Comparison of ENCODE assay signal across 11 mouse cellular contexts in the genomic region with DNA sequence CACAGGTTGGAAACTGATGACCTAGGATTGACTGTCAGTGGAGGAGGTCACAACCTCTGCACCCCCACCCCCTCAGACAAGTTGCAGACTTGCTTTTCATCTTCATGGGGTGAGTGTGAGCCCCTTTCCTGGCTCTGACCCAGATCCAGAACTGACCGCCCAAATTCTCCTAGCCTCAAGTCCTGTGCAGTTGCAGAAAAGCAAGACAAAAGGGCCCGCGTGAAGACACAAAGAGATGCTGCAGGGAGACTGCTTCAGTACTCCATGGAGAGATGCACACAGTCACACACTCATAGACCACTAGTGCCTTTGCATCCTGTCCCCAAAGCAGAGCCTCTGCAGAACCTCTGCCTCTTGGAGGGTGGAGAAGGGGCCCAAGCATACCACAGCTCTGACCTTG. TPM values are rescaled to one million over a fixed set of nuclear protein-coding genes. Genes with fewer than 3 reads are reported as not detected.
DNase-seq lines count a peak whose midpoint lies in the region; ATAC-seq lines count a peak whose summit lies in the region.
"Had no signal": no experiment of that assay in that cellular context is flagged by ENCODE, and none has a peak within 500 bp of the region (broad histone marks: within the 10 kb centered on the region; RNA-seq: fewer than 3 reads in every experiment).

No protein-coding gene starts in this region.

- peak overlapping the region; percentile 94 for H3K27ac ChIP-seq in hindbrain, embryonic 12.5 days
- H3K27ac ChIP-seq in midbrain, embryonic 15.5 days, result peak overlapping the region; percentile 98

- H3K27me3 ChIP-seq in hindbrain, embryonic 12.5 days, result peaks cover 39% of the 10 kb centered on the region
- no peaks in the 10 kb centered on the region for H3K27me3 ChIP-seq in midbrain, embryonic 15.5 days (replicated peaks)

- no peaks in the 10 kb centered on the region for H3K9me3 ChIP-seq in hindbrain, embryonic 12.5 days (replicated peaks)
- H3K9me3 ChIP-seq in midbrain, embryonic 15.5 days, result no peaks in the 10 kb centered on the region

- DNase-seq in cerebellum, adult 8-10 months, result peak; percentile 60
- DNase-seq in cerebellum, postnatal 14 days, result peak; percentile 63
- no peak for DNase-seq in thymus, postnatal 10 days (ENCODE audit: low spot score in 2 of 2)
- no peak for DNase-seq in heart, adult 11 months
- no peak for DNase-seq in kidney, adult 9 months
- DNase-seq: gastrocnemius, postnatal 36 days had no signal

- H3K36me3 ChIP-seq in hindbrain, embryonic 12.5 days, result peaks cover 5% of the 10 kb centered on the region; the same call in 1 of the 2 replicates
- no peaks in the 10 kb centered on the region for H3K36me3 ChIP-seq in midbrain, embryonic 15.5 days (replicated peaks)

- 64% methylated on average over 3 of the region's 3 CpGs for WGBS in hindbrain, embryonic 12.5 days
- WGBS in midbrain, embryonic 15.5 days, result 39% methylated on average over 3 of the region's 3 CpGs

- peak overlapping the region; percentile 68 for H3K4me2 ChIP-seq in hindbrain, embryonic 12.5 days (replicated peaks)
- peak overlapping the region; percentile 56 for H3K4me2 ChIP-seq in midbrain, embryonic 15.5 days

- peaks cover 51% of the 10 kb centered on the region for H3K4me1 ChIP-seq in hindbrain, embryonic 12.5 days
- peaks cover 48% of the 10 kb centered on the region for H3K4me1 ChIP-seq in midbrain, embryonic 15.5 days

- H3K4me3 ChIP-seq in hindbrain, embryonic 12.5 days, result peak overlapping the region; percentile 81
- H3K4me3 ChIP-seq in midbrain, embryonic 15.5 days, result peak overlapping the region; percentile 87

- no peak for ATAC-seq in hindbrain, embryonic 12.5 days (ENCODE audit: low FRiP score)
- no peak for ATAC-seq in midbrain, embryonic 15.5 days (replicated peaks)

- H3K9ac ChIP-seq in hindbrain, embryonic 12.5 days, result peak overlapping the region; percentile 100
- peak overlapping the region; percentile 35 for H3K9ac ChIP-seq in midbrain, embryonic 15.5 days
- H3K9ac ChIP-seq: lung, embryonic 14.5 days had no signal

RNA-seq across cellular contexts. Expression of gene Ythdf1, which starts 25.4 kb away (rescaled TPM):
- 61.0 and 65.0 TPM in 2 replicates for polyA plus RNA-seq in hindbrain, embryonic 12.5 days (2016; fragmentation: Nextera tagmentation; extraction: Ambion mirVana)
- polyA plus RNA-seq in midbrain, embryonic 15.5 days (2015; fragmentation: Nextera tagmentation; extraction: Ambion mirVana), result 52.0 and 52.2 TPM in 2 replicates

RNA-seq across cellular contexts. Expression of gene Birc7, which starts 33.5 kb away (rescaled TPM):
- 0.41 TPM in 1 of 2 replicates, not detected in the other for polyA plus RNA-seq in hindbrain, embryonic 12.5 days (2016; fragmentation: Nextera tagmentation; extraction: Ambion mirVana)
- polyA plus RNA-seq in midbrain, embryonic 15.5 days (2015; fragmentation: Nextera tagmentation; extraction: Ambion mirVana), result 0.10 and 0.31 TPM in 2 replicates
- polyA plus RNA-seq: embryonic facial prominence, embryonic 14.5 days; testis, adult 2 months had no signal

RNA-seq across cellular contexts. Expression of gene Nkain4, which starts 59.2 kb away (rescaled TPM):
- polyA plus RNA-seq in hindbrain, embryonic 12.5 days (2016; fragmentation: Nextera tagmentation; extraction: Ambion mirVana), result 81.2 and 86.4 TPM in 2 replicates
- polyA plus RNA-seq in midbrain, embryonic 15.5 days (2015; fragmentation: Nextera tagmentation; extraction: Ambion mirVana), result 77.0 and 94.1 TPM in 2 replicates

Comparison
In these comparisons a context has a peak if more than half of its experiments do, and no peak if none do; other contexts are left out.
1. DNase-seq: peak in cerebellum, adult 8-10 months (single experiment) and cerebellum, postnatal 14 days (2 of 2); none in thymus, postnatal 10 days (0 of 2), heart, adult 11 months (single experiment) and kidney, adult 9 months (single experiment).